Mouse (Mus musculus) heart, embryonic 14.5 days (tissue): Measurements from ENCODE around the gene Gm17409. TPM values are rescaled to one million over a fixed set of nuclear protein-coding genes. Genes with fewer than 3 reads are reported as not detected.
A peak's percentile ranks its signal among the peaks of the same experiment; 100 is the strongest.

Source experiments
- ATAC-seq: fragments of 200-750 bp; cut with Nextera tagmentation; 2 replicates; pipeline ENCODE4 v1.8.0; 2017; ENCODE audit warnings: low read depth, moderate TSS enrichment; ENCODE audit not compliant: insufficient number of reproducible peaks, insufficient read depth, low FRiP score
- H3K27ac ChIP-seq, 2 experiments: fragments of 200-500 bp in 1 of 2; fragments of 300-500 bp in 1 of 2; sonication (generic) in 1 of 2; replicated peaks in 1 of 2; 2 replicates each; pipeline ENCODE4 v1.5.1; 2012 to 2014; ENCODE audit warnings: low read depth in 2 of 2, low read length in 2 of 2, control low read depth in 1 of 2, mild to moderate bottlenecking in 1 of 2, mixed read lengths in 1 of 2; ENCODE audit not compliant: control insufficient read depth in 1 of 2, insufficient read depth in 1 of 2
- H3K27me3 ChIP-seq: fragments of 300-500 bp; sonication (generic); 2 replicates; pipeline ENCODE4 v1.6.1; 2014; ENCODE audit warnings: mild to moderate bottlenecking, low read length, control low read depth; ENCODE audit not compliant: control insufficient read depth, insufficient read depth
- H3K36me3 ChIP-seq: fragments of 300-500 bp; sonication (generic); 2 replicates; pipeline ENCODE4 v1.6.1; 2014; ENCODE audit warnings: mild to moderate bottlenecking, control low read depth, low read length, mixed read lengths; ENCODE audit not compliant: control insufficient read depth, insufficient read depth
- H3K4me1 ChIP-seq, 2 experiments: fragments of 200-500 bp in 1 of 2; fragments of 300-500 bp in 1 of 2; sonication (generic) in 1 of 2; 2 replicates each; pipeline ENCODE4 v1.6.1; 2012 to 2014; ENCODE audit warnings: low read length in 2 of 2, control low read depth in 1 of 2, mixed read lengths in 1 of 2; ENCODE audit not compliant: control insufficient read depth in 2 of 2, insufficient read depth in 2 of 2
- H3K4me2 ChIP-seq: fragments of 300-500 bp; sonication (generic); 2 replicates; pipeline ENCODE4 v1.6.1; 2014; ENCODE audit warnings: mild to moderate bottlenecking, low read length
- H3K4me3 ChIP-seq, 2 experiments: fragments of 200-500 bp in 1 of 2; fragments of 300-500 bp in 1 of 2; sonication (generic) in 1 of 2; 2 replicates each; pipeline ENCODE4 v1.5.1; 2012 to 2014; ENCODE audit warnings: low read length in 2 of 2, mild to moderate bottlenecking in 2 of 2, control low read depth in 1 of 2, low read depth in 1 of 2, moderate library complexity in 1 of 2; ENCODE audit not compliant: control insufficient read depth in 1 of 2, insufficient read depth in 1 of 2
- H3K9ac ChIP-seq: fragments of 300-500 bp; sonication (generic); 2 replicates; pipeline ENCODE4 v1.6.1; 2014; ENCODE audit warnings: mild to moderate bottlenecking, low read length
- H3K9me3 ChIP-seq: fragments of 300-500 bp; sonication (generic); 2 replicates; pipeline ENCODE4 v1.6.1; 2016; ENCODE audit warnings: low read length, control low read depth; ENCODE audit not compliant: control insufficient read depth
- WGBS: fragments of 180-500 bp; shearing (Covaris S2); extraction: QIAGEN DNeasy Blood & Tissue Kit; methylation state at CpG from one replicate; pipeline ENCODE4 v1.1.7; 2014; 5-methylcytosine and 5-hydroxymethylcytosine counted together
- polyA plus RNA-seq: library from polyadenylated mRNA; unstranded; fragments of >200 nt; fragmentation: Nextera tagmentation; extraction: Ambion mirVana; gene quantifications from 2 replicates; pipeline ENCODE4 v1.2.1, GENCODE M21; 2014

Gene Gm17409
- polyA plus RNA-seq, 1 experiment from 2014 or later, result not detected

DNA sequence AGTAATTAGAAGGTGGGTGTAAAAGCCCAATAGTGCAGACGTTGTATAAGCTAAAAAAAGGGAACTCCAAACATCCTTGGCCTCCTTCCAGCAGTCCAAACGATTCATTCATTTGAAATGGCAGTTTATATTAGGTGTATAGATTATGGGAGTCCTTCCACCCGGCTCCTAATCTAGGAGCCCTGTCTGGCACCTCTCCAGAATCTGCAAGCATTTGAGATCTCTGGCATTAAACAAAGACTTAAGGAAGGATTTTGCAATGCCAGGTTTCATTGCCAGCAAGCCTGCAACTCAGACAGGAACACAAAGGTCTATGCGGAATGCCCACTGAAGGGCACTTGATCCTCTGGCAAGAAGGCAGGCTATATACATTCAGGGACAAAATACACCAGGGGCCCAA, 15.2 kb downstream of the Gm17409 start:
- peaks cover 50 to 62% of the 10 kb centered on the region in 2 experiments for H3K4me1 ChIP-seq
- ATAC-seq, result no peak
- no peak overlapping the region; the same call in 1 of the 2 replicates for H3K4me2 ChIP-seq
- WGBS, result 8% methylated on average over 4 of the region's 4 CpGs
- no peak overlapping the region for H3K9ac ChIP-seq
- H3K4me3 ChIP-seq, result no peak overlapping the region
- H3K27me3 ChIP-seq, result no peaks in the 10 kb centered on the region
- no peaks in the 10 kb centered on the region for H3K9me3 ChIP-seq
- peak overlapping the region; percentile 51 to 62 for H3K27ac ChIP-seq
- 0 out of 2 replicates have a peak, but pooled peaks cover 4% of the 10 kb centered on the region for H3K36me3 ChIP-seq

DNA sequence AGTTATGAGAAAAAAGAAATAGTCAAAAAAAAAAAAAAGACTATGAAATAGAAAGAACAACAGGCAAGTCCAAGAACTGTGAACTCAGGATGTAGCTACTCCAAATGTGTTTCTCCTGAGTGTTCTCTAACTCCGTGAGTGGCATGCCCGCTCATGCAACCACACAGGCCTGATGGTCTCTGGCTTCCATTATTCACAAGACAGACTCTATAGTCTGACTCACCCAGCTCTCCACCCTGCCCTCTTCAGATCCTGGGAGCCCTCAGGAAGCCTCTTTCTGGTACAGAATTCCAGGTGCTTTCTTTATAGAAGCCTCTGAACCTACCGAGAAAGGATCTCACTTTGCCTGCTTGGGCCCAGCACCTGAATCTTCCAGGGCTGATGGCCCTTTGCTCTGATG, 15.8 kb downstream of the Gm17409 start:
- H3K9ac ChIP-seq, result no peak overlapping the region
- no peaks in the 10 kb centered on the region for H3K9me3 ChIP-seq
- peak overlapping the region; percentile 12 to 62; a peak in 2 of 4 replicates for H3K27ac ChIP-seq

DNA sequence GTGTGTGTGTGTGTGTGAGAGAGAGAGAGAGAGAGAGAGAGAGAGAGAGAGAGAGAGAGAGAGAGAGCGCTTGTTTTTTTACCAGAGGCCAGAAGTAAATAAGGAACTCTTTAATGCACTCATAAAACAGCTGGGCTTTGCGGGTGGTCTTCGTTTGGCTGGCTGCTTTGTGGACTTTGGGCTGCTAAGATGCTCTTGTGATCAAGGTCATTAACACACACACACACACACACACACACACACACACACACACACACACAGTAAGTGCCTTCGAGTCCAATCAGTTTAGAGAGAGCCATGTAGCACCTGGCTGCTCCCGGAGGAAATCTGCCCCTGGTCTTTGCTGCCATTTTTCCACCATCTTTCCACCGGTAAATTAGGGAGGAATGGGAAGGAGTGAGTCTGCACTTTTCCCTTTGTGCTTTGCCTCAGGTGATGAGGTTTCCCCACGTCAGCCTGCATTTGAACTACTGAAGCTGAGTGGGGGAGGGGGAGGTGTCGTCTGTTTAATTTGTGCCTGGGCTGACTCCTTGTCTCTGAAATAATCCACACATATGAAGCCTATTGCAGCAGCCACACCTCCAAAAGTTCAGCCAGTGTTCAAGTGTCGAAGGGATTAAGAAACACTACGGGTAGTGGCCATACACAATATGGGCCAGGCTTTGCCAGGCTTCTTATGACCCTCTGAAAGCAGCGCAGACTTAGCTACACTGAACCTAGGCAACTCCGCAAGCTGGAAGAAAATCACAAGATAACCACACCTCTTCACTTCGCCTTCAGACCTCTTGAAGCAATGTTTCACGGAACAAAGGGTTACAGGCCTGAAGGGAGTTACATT, 16.7 kb downstream of the Gm17409 start:
- Histone ChIP-seq H3K4me2 (no peak overlapping the region), H3K9me3 (no peaks in the 10 kb centered on the region), H3K4me1 (peaks cover 48 to 64% of the 10 kb centered on the region in 2 experiments), H3K4me3 (no peak overlapping the region), H3K27me3 (no peaks in the 10 kb centered on the region), H3K9ac (no peak overlapping the region), H3K36me3 (0 out of 2 replicates have a peak, but pooled peaks cover 4% of the 10 kb centered on the region), H3K27ac (peak overlapping the region in 1 of 2 experiments; percentile 19; a peak in 1 of 4 replicates)
- no peak for ATAC-seq
- 66% methylated on average over 14 of the region's 14 CpGs for WGBS

More for the DNA sequence above, 15.8 kb downstream of the Gm17409 start:
- H3K27me3 ChIP-seq, result no peaks in the 10 kb centered on the region
- H3K36me3 ChIP-seq, result 0 out of 2 replicates have a peak, but pooled peaks cover 4% of the 10 kb centered on the region
- ATAC-seq, result no peak
- H3K4me1 ChIP-seq, result peaks cover 50 to 62% of the 10 kb centered on the region in 2 experiments
- no peak overlapping the region for H3K4me3 ChIP-seq
- WGBS, result 55% methylated on average over 3 of the region's 3 CpGs
- no peak overlapping the region for H3K4me2 ChIP-seq

DNA sequence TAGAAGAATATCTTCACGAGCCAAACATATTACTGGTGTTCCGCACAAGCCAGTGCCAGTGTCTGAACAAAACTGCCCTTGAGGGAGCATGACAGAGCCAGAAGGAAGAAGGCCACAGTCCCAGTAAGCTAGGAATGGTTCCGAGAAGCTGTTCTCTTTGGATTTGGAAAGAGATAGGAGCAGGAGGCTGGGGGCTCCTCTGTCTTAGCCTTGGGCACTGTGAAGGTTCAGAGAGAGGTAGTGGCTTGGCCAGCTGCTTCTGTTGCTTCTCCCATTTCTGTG, 17.3 kb downstream of the Gm17409 start:
- H3K27ac ChIP-seq, result peak overlapping the region in 1 of 2 experiments; percentile 19; a peak in 1 of 4 replicates
- no peaks in the 10 kb centered on the region for H3K9me3 ChIP-seq
- no peak overlapping the region for H3K4me2 ChIP-seq
- 0 out of 2 replicates have a peak, but pooled peaks cover 4% of the 10 kb centered on the region for H3K36me3 ChIP-seq
- WGBS, result 62% methylated on average over 3 of the region's 3 CpGs
- 0 out of 2 replicates have a peak overlapping the region, but pooled peaks have one; percentile 4 for H3K9ac ChIP-seq
- H3K27me3 ChIP-seq, result no peaks in the 10 kb centered on the region
- H3K4me1 ChIP-seq, result peaks cover 48 to 65% of the 10 kb centered on the region in 2 experiments
- no peak overlapping the region for H3K4me3 ChIP-seq
- ATAC-seq, result no peak

DNA sequence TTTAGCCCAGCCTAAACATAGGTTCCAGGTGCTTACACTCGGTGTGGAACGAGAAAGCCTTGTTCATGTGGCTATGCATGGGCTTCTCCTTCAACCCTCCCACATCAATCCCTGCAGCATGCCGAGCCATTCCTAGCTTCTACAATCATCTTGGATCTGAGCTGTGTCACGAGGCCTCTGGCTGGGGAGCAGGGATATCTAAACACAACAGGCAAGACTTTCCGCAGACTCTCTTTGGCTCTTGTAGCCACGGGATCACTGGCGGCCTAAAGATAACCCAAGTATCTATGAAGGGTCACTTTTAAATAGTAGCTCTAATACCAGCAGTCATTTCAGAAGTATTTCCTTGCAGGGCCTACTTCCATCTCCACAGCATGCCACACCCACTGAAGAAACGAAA, 18.5 kb downstream of the Gm17409 start:
- Histone ChIP-seq H3K4me2 (peak overlapping the region; percentile 42), H3K36me3 (0 out of 2 replicates have a peak, but pooled peaks cover 1% of the 10 kb centered on the region), H3K27ac (peak overlapping the region; percentile 62 to 78), H3K27me3 (no peaks in the 10 kb centered on the region), H3K4me1 (peaks cover 48 to 65% of the 10 kb centered on the region in 2 experiments), H3K9me3 (no peaks in the 10 kb centered on the region), H3K9ac (no peak overlapping the region), H3K4me3 (no peak overlapping the region)
- ATAC-seq, result peak; percentile 44; the same call in 1 of the 2 replicates
- 12% methylated on average over 8 of the region's 8 CpGs for WGBS

DNA sequence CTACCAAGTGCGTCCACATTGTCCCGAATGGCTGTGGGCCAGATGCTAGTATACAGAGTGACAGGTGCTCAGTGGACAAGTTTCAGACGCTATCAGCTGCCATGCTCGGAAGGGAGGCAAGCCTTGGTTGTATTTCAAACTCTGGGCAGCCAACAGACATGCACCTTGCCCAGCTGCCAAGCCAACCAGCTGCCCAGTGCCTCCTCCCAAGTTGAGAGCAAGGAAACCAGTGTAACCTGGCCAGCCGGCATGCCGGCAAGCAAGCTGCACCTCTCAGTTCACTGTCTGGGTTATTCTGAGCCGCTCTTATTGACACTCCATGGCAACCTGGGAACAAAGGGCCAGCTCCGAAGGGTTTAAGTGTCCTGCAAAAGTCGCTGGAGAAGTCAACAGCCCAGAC, 19.4 kb downstream of the Gm17409 start:
- H3K9ac ChIP-seq, result no peak overlapping the region
- H3K27me3 ChIP-seq, result no peaks in the 10 kb centered on the region
- no peak for ATAC-seq
- no peak overlapping the region for H3K4me3 ChIP-seq
- no peaks in the 10 kb centered on the region for H3K9me3 ChIP-seq
- peaks cover 47 to 60% of the 10 kb centered on the region in 2 experiments for H3K4me1 ChIP-seq
- H3K36me3 ChIP-seq, result no peaks in the 10 kb centered on the region
- H3K27ac ChIP-seq, result peak overlapping the region; percentile 62 to 78
- 25% methylated on average over 9 of the region's 9 CpGs for WGBS
- H3K4me2 ChIP-seq, result peak overlapping the region; percentile 42; the same call in 1 of the 2 replicates

DNA sequence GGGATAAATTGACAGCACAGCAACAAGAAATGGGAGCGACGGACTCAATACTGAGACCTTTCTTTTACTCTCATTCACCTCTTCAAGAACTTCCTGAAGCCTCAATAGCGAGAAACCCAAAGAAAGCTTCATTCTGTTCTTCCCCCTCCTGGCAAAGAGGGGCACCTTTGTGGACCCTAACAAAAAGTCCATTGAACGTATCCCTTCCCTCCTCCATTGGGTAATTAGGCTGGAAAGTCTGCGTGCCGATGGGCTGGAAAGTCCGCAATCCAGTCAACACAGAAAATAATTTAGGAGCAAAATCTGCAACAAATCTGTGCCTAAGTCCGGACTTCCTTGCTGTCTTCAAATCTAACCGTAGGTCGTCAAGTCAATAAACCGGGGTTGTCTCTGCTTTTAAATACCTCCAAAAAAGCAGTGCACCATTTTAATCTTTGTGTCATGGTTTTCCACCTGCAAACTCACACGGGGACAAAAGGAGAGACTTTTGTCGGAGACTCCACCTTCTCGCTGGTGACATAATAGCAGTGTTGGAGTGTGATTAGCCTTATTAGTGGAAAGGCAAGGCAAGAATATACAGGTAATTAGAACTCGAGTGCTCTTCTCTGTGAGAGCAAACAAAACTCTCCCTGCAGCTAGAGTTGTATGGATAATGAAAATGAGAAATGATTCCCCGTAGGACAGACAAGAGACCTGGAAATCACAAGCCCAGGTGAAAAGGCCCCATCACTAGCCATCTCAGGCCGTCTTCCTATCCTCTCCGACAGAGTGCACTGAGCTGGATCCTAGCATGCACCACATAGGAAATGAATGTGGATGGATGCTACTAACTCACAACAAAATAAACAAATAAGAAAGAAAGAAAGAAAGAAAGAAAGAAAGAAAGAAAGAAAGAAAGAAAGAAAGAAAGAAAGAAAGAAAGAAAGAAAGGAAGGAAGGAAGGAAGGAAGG, 24.0 kb downstream of the Gm17409 start:
- WGBS, result 93% methylated on average over 18 of the region's 18 CpGs
- no peak overlapping the region for H3K9ac ChIP-seq
- H3K27ac ChIP-seq, result no peak overlapping the region
- no peak for ATAC-seq
- H3K9me3 ChIP-seq, result peaks cover 4% of the 10 kb centered on the region; the same call in 1 of the 2 replicates
- H3K36me3 ChIP-seq, result peaks cover 7% of the 10 kb centered on the region
- H3K27me3 ChIP-seq, result no peaks in the 10 kb centered on the region
- peaks cover 16 to 32% of the 10 kb centered on the region in 2 experiments for H3K4me1 ChIP-seq
- no peak overlapping the region for H3K4me3 ChIP-seq
- no peak overlapping the region for H3K4me2 ChIP-seq
